Mouse (Mus musculus): ENCODE measurements at regions not wholly inside any gene's neighbourhood (a gene's known extent, or its start where the extent isn't known, plus 50 kb on each side); places are given as distances from the start of the nearest gene placed in this dataset.

GRCm38 (mm10) chr1:164541711-164542110, 83.6 kb upstream of the Atp1b1 start:
- Histone ChIP-seq H3K9me3 (ENCODE audit: control insufficient read depth, insufficient read depth, low read depth, low read length) (no peaks in the 10 kb centered on the region), H3K4me1 (ENCODE audit: control insufficient read depth in 2 of 2, insufficient read depth in 2 of 2, low read length in 2 of 2, poor library complexity in 1 of 2) (0 out of 4 replicates have a peak, but pooled peaks cover 0 to 7% of the 10 kb centered on the region in 2 experiments), H3K4me3 (ENCODE audit: insufficient read depth in 1 of 2, low read depth in 1 of 2, low read length in 2 of 2, poor library complexity in 1 of 2, severe bottlenecking in 1 of 2) (no peak overlapping the region), H3K36me3 (ENCODE audit: control insufficient read depth, insufficient read depth, low read length, poor library complexity, severe bottlenecking) (no peaks in the 10 kb centered on the region), H3K9ac (ENCODE audit: insufficient read depth, low read depth, low read length, poor library complexity, severe bottlenecking) (no peak overlapping the region), H3K27ac (ENCODE audit: insufficient read depth, low read depth, low read length, poor library complexity, severe bottlenecking) (no peak overlapping the region)
- in situ Hi-C loops (cut with MboI; ENCODE audit: low sequenced_read_pairs in 2 of 2, unreplicated experiment in 2 of 2), result no loop called here
- DNase-seq (ENCODE audit: low read depth, low spot score), result no peak
- TF ChIP-seq ZNF384 (IDR thresholded peaks at IDR 0.05; ENCODE audit: low read depth, low read length) (no peak), MAFK (IDR thresholded peaks at IDR 0.05; ENCODE audit: insufficient read depth, low read depth, low read length) (no peak), CHD2 (IDR thresholded peaks at IDR 0.05; ENCODE audit: low read depth, low read length) (no peak), ZC3H11A (IDR thresholded peaks at IDR 0.05; ENCODE audit: borderline replicate concordance, low read depth, low read length) (no peak), HCFC1 (IDR thresholded peaks at IDR 0.05; ENCODE audit: borderline replicate concordance, insufficient read depth, low read length) (no peak)

- Histone ChIP-seq H3K27ac (ENCODE audit: insufficient read depth, low read depth, low read length, poor library complexity, severe bottlenecking) (no peak overlapping the region), H3K9me3 (ENCODE audit: control insufficient read depth, insufficient read depth, low read depth, low read length) (no peaks in the 10 kb centered on the region), H3K4me1 (ENCODE audit: control insufficient read depth in 2 of 2, insufficient read depth in 2 of 2, low read length in 2 of 2, poor library complexity in 1 of 2) (0 out of 4 replicates have a peak, but pooled peaks cover 0 to 7% of the 10 kb centered on the region in 2 experiments), H3K9ac (ENCODE audit: insufficient read depth, low read depth, low read length, poor library complexity, severe bottlenecking) (no peak overlapping the region), H3K4me3 (ENCODE audit: insufficient read depth in 1 of 2, low read depth in 1 of 2, low read length in 2 of 2, poor library complexity in 1 of 2, severe bottlenecking in 1 of 2) (no peak overlapping the region), H3K36me3 (ENCODE audit: control insufficient read depth, insufficient read depth, low read length, poor library complexity, severe bottlenecking) (no peaks in the 10 kb centered on the region)
- TF ChIP-seq MAFK (IDR thresholded peaks at IDR 0.05; ENCODE audit: insufficient read depth, low read depth, low read length) (no peak), HCFC1 (IDR thresholded peaks at IDR 0.05; ENCODE audit: borderline replicate concordance, insufficient read depth, low read length) (no peak), ZC3H11A (IDR thresholded peaks at IDR 0.05; ENCODE audit: borderline replicate concordance, low read depth, low read length) (no peak), CHD2 (IDR thresholded peaks at IDR 0.05; ENCODE audit: low read depth, low read length) (no peak), ZNF384 (IDR thresholded peaks at IDR 0.05; ENCODE audit: low read depth, low read length) (no peak)
- DNase-seq (ENCODE audit: low read depth, low spot score), result no peak
- in situ Hi-C loops (cut with MboI; ENCODE audit: low sequenced_read_pairs in 2 of 2, unreplicated experiment in 2 of 2), result no loop called here
Observed at GRCm38 (mm10) chr1:164538304-164539043, 80.3 kb upstream of the Atp1b1 start.

GRCm38 (mm10) chr1:164537324-164537948, 79.3 kb upstream of the Atp1b1 start:
- H3K4me1 ChIP-seq (ENCODE audit: control insufficient read depth in 2 of 2, insufficient read depth in 2 of 2, low read length in 2 of 2, poor library complexity in 1 of 2), result 0 out of 4 replicates have a peak, but pooled peaks cover 0 to 7% of the 10 kb centered on the region in 2 experiments
- DNase-seq (ENCODE audit: low read depth, low spot score), result no peak
- no peak overlapping the region for H3K27ac ChIP-seq (ENCODE audit: insufficient read depth, low read depth, low read length, poor library complexity, severe bottlenecking)
- H3K36me3 ChIP-seq (ENCODE audit: control insufficient read depth, insufficient read depth, low read length, poor library complexity, severe bottlenecking), result no peaks in the 10 kb centered on the region
- H3K4me3 ChIP-seq (ENCODE audit: insufficient read depth in 1 of 2, low read depth in 1 of 2, low read length in 2 of 2, poor library complexity in 1 of 2, severe bottlenecking in 1 of 2), result no peak overlapping the region
- no peak overlapping the region for H3K9ac ChIP-seq (ENCODE audit: insufficient read depth, low read depth, low read length, poor library complexity, severe bottlenecking)
- H3K9me3 ChIP-seq (ENCODE audit: control insufficient read depth, insufficient read depth, low read depth, low read length), result no peaks in the 10 kb centered on the region
- in situ Hi-C loops (cut with MboI; ENCODE audit: low sequenced_read_pairs in 2 of 2, unreplicated experiment in 2 of 2), result no loop called here
- no peak for TF ChIP-seq MAFK (IDR thresholded peaks at IDR 0.05; ENCODE audit: insufficient read depth, low read depth, low read length)
- no peak for TF ChIP-seq ZC3H11A (IDR thresholded peaks at IDR 0.05; ENCODE audit: borderline replicate concordance, low read depth, low read length)
- TF ChIP-seq HCFC1 (IDR thresholded peaks at IDR 0.05; ENCODE audit: borderline replicate concordance, insufficient read depth, low read length), result no peak
- TF ChIP-seq CHD2 (IDR thresholded peaks at IDR 0.05; ENCODE audit: low read depth, low read length), result no peak
- TF ChIP-seq ZNF384 (IDR thresholded peaks at IDR 0.05; ENCODE audit: low read depth, low read length), result no peak

GRCm38 (mm10) chr1:164532196-164532595, 74.0 kb upstream of the Atp1b1 start:
- H3K4me3 ChIP-seq (ENCODE audit: insufficient read depth in 1 of 2, low read depth in 1 of 2, low read length in 2 of 2, poor library complexity in 1 of 2, severe bottlenecking in 1 of 2), result no peak overlapping the region
- no peak for TF ChIP-seq MAFK (IDR thresholded peaks at IDR 0.05; ENCODE audit: insufficient read depth, low read depth, low read length)
- no peak for TF ChIP-seq ZNF384 (IDR thresholded peaks at IDR 0.05; ENCODE audit: low read depth, low read length)
- TF ChIP-seq CHD2 (IDR thresholded peaks at IDR 0.05; ENCODE audit: low read depth, low read length), result no peak
- TF ChIP-seq HCFC1 (IDR thresholded peaks at IDR 0.05; ENCODE audit: borderline replicate concordance, insufficient read depth, low read length), result no peak
- TF ChIP-seq ZC3H11A (IDR thresholded peaks at IDR 0.05; ENCODE audit: borderline replicate concordance, low read depth, low read length), result no peak
- peaks cover 3 to 4% of the 10 kb centered on the region in 2 experiments; a peak in 2 of 4 replicates for H3K4me1 ChIP-seq (ENCODE audit: control insufficient read depth in 2 of 2, insufficient read depth in 2 of 2, low read length in 2 of 2, poor library complexity in 1 of 2)
- no peaks in the 10 kb centered on the region for H3K9me3 ChIP-seq (ENCODE audit: control insufficient read depth, insufficient read depth, low read depth, low read length)
- no peak overlapping the region for H3K9ac ChIP-seq (ENCODE audit: insufficient read depth, low read depth, low read length, poor library complexity, severe bottlenecking)
- H3K36me3 ChIP-seq (ENCODE audit: control insufficient read depth, insufficient read depth, low read length, poor library complexity, severe bottlenecking), result no peaks in the 10 kb centered on the region
- in situ Hi-C loops (cut with MboI; ENCODE audit: low sequenced_read_pairs in 2 of 2, unreplicated experiment in 2 of 2), result no loop called here
- DNase-seq (ENCODE audit: low read depth, low spot score), result no peak
- no peak overlapping the region for H3K27ac ChIP-seq (ENCODE audit: insufficient read depth, low read depth, low read length, poor library complexity, severe bottlenecking)
